Mouse (Mus musculus): Measurements from ENCODE around the gene Farp1.

Gene Farp1

DNA sequence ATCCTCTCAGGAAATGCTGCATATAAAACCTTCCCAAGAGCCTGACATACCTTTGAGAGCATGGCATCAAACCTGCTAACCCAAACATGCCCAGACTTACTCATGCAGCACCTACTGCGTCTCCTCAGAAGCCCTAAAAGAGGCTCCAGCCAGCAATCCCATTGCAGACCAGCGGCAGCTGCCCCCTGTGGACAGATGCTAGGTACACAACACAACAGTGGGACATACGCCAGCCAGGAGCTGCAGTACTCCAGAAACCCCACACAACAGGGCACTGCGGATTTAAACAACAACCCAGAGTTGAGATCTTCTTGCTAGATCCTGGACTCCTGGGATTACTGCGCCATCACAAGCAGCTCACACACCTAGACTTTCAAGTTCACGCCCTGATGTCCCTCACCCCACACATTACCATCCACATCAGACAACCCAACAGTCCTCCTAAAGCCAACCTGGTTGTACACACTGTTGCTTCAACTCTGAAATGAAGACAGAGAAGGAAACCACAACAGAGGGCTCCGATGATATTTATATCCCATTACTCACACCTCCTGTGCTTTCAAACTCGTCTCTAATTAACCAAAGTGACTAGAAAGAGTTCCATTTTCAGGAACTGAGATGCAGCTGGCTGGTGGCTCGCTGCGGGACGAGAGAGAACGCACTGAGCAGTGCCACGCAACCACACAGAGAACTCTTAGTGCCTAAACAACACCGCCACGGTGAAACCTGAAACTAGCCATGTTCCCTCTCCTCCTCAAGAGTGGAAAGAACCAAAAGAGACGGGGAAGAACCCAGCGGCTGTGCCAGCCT is 289.7 kb downstream of the Farp1 start:
- DNase-seq: no peak

- DNase-seq: no peak
These were observed 291.4 kb downstream of the Farp1 start for GRCm38 (mm10) chr14:121326432-121326831.

DNA sequence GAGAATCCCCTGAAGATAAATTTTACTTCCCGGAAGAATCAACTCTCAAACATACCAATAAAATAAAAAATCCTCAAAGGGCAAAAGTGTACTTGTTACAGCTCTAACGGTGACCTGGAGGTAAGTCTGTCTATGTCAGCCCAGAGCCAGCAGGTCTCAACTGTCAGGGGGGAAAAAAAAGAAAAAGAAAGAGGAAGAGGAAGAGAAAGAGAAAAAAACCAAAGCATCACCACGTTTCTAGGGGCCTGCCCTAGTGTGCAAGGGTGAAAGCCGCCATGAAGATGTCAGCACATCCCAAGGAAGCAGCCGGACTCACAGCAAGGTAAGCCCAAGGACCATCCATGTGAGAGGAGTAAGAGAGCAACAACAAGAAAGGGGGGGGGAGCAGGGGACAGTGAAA is 293.9 kb downstream of the Farp1 start:
- DNase-seq: no peak

DNA sequence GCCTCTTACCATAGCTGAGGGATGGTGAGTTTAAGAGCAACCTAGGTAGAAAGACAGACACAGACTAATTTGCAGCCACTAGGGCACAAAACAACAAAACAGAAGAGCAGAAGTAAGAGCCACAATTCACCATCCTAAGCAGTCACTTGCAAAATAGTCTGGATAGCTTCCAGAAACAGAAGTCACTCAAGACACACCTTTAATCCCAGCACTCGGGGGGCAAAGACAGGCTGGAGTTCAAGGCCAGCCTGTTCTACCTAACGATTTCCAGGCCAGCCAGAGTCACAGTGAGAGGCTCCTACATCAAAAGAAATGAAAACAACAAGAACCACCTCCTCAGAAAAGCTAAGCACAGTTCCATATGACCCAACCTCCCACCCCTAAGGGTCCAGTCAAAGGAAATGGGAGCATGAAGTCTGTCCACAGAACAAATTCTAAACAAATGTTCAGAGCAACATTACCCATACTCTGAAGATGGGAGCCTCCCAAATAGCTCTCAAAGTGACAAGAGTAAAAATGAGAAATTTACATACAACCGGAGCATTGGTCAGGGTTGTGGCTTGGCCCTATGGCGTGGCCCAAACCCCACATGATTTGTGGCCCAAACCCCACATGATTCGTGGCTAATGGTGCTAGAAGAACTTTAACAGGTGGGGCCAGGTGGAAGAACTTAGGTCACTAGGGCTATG is 294.5 kb downstream of the Farp1 start:
- DNase-seq: no peak

GRCm38 (mm10) chr14:121330090-121330408 is 295.0 kb downstream of the Farp1 start:
- no peak for DNase-seq
